Mouse (Mus musculus) thymus, adult 2 months (tissue): ENCODE measurements around the gene Itga2b.

ENCODE experiments used
- CTCF ChIP-seq: fragments of 200-500 bp; IDR thresholded peaks from 2 replicates; pipeline ENCODE4 v1.5.1; 2012; ENCODE audit warnings: mild to moderate bottlenecking, control low read depth, low read length, moderate library complexity, borderline replicate concordance; ENCODE audit not compliant: control insufficient read depth, poor library complexity, insufficient read depth; ENCODE audit errors: extremely low read depth
- POLR2A ChIP-seq: fragments of 200-500 bp; IDR thresholded peaks from 2 replicates; pipeline ENCODE4 v1.6.1; 2012; ENCODE audit warnings: mild to moderate bottlenecking, low read length, control low read depth, moderate library complexity; ENCODE audit not compliant: control insufficient read depth, poor library complexity, insufficient read depth; ENCODE audit errors: extremely low read depth

- no peak for TF ChIP-seq CTCF
- TF ChIP-seq POLR2A: no peak
Measured at GRCm38 (mm10) chr11:102469648-102470357, at the start of gene Itga2b.
